Comparison of ENCODE assay signal across 24 mouse cellular contexts in genomic region chr8:89525041-89525440, GRCm38 (mm10).
DNase-seq lines count a peak whose midpoint lies in the region; ATAC-seq and TF ChIP-seq lines count a peak whose summit lies in the region.
"Had no signal": no experiment of that assay in that cellular context is flagged by ENCODE, and none has a peak within 500 bp of the region (broad histone marks: within the 10 kb centered on the region; RNA-seq: fewer than 3 reads in every experiment).

No protein-coding gene starts in this region.

- no peak for DNase-seq in limb, embryonic 10.5 days (ENCODE audit: low spot score)
- DNase-seq in liver, adult 2 months (ENCODE audit: extremely low read depth, low read depth, low spot score) = peak; percentile 89
- DNase-seq in liver, embryonic 14.5 days (ENCODE audit: low read depth in 3 of 3, low spot score in 3 of 3) = peak in 2 of 3 experiments; percentile 12 to 26
- DNase-seq in liver, postnatal 0 days = peak; percentile 44
- no peak for DNase-seq in cerebellum, adult 9-10 months
- no peak for DNase-seq in adrenal gland, postnatal 4 days (ENCODE audit: low spot score in 2 of 2)
- DNase-seq: adrenal gland, adult 2 months; adrenal gland, postnatal 14 days; cerebellum, adult 11-12 months; cerebellum, adult 8-10 months; cerebellum, postnatal 14 days; forebrain, postnatal 0 days; gastrocnemius, adult 2 months; gastrocnemius, postnatal 14 days; heart, adult 18-20 months; heart, postnatal 14 days; heart, postnatal 4 days had no signal

- ATAC-seq in liver, embryonic 14.5 days (ENCODE audit: insufficient read depth) = peak; percentile 50; the same call in 1 of the 2 replicates
- peak; percentile 99 for ATAC-seq in liver, postnatal 0 days
- ATAC-seq: CD4-positive, CD25-positive, alpha-beta regulatory T cell, adult 4 months; forebrain, embryonic 14.5 days; forebrain, postnatal 0 days; hindbrain, postnatal 0 days had no signal

- H3K27me3 ChIP-seq in limb, embryonic 10.5 days (ENCODE audit: low read depth, poor library complexity, severe bottlenecking) = peaks cover 59% of the 10 kb centered on the region
- peaks cover 8% of the 10 kb centered on the region; the same call in 1 of the 2 replicates for H3K27me3 ChIP-seq in liver, adult 2 months (ENCODE audit: control insufficient read depth, insufficient read depth, low read length)
- no peaks in the 10 kb centered on the region for H3K27me3 ChIP-seq in liver, embryonic 14.5 days (ENCODE audit: control insufficient read depth, insufficient read depth, low read length)
- no peaks in the 10 kb centered on the region for H3K27me3 ChIP-seq in liver, postnatal 0 days (ENCODE audit: insufficient read depth, low read length)
- H3K27me3 ChIP-seq: embryonic facial prominence, embryonic 15.5 days; heart, embryonic 13.5 days had no signal

- H3K9me3 ChIP-seq in limb, embryonic 10.5 days (replicated peaks) = no peaks in the 10 kb centered on the region
- no peaks in the 10 kb centered on the region for H3K9me3 ChIP-seq in liver, embryonic 14.5 days (ENCODE audit: control insufficient read depth, low read length)
- H3K9me3 ChIP-seq in liver, postnatal 0 days (ENCODE audit: low read length) = no peaks in the 10 kb centered on the region
- H3K9me3 ChIP-seq: embryonic facial prominence, embryonic 12.5 days; embryonic facial prominence, embryonic 15.5 days; heart, embryonic 13.5 days had no signal

- H3K27ac ChIP-seq in limb, embryonic 10.5 days = 0 out of 2 replicates have a peak overlapping the region, but pooled peaks have one; percentile 5
- no peak overlapping the region for H3K27ac ChIP-seq in liver, adult 2 months (replicated peaks; ENCODE audit: insufficient read depth, low read depth, low read length)
- no peak overlapping the region for H3K27ac ChIP-seq in liver, embryonic 14.5 days
- H3K27ac ChIP-seq in liver, postnatal 0 days (ENCODE audit: low read depth) = peak overlapping the region; percentile 60; the same call in 1 of the 2 replicates
- H3K27ac ChIP-seq: embryonic facial prominence, embryonic 12.5 days; embryonic facial prominence, embryonic 15.5 days; gastrocnemius, adult 2 months; heart, embryonic 13.5 days; hindbrain, embryonic 14.5 days; hindbrain, postnatal 0 days had no signal

- TF ChIP-seq POLR2A in liver, adult 2 months (IDR thresholded peaks at IDR 0.05; ENCODE audit: extremely low read depth, insufficient read depth, low read length) = no peak

- no peak for TF ChIP-seq EP300 in liver, embryonic 14.5 days (IDR thresholded peaks at IDR 0.05; ENCODE audit: low read depth)
- TF ChIP-seq EP300 in liver, postnatal 0 days (IDR thresholded peaks at IDR 0.05; ENCODE audit: low read depth) = no peak

- H3K4me1 ChIP-seq in limb, embryonic 10.5 days = peaks cover 40% of the 10 kb centered on the region
- H3K4me1 ChIP-seq in liver, adult 2 months (ENCODE audit: control insufficient read depth, insufficient read depth, low read length) = 0 out of 2 replicates have a peak, but pooled peaks cover 2% of the 10 kb centered on the region
- peaks cover 0 to 5% of the 10 kb centered on the region in 2 experiments; a peak in 1 of 4 replicates for H3K4me1 ChIP-seq in liver, embryonic 14.5 days (replicated peaks; ENCODE audit: control insufficient read depth in 2 of 2, insufficient read depth in 2 of 2, low read length in 1 of 2)
- H3K4me1 ChIP-seq in liver, postnatal 0 days (ENCODE audit: insufficient read depth) = peaks cover 4% of the 10 kb centered on the region
- H3K4me1 ChIP-seq: embryonic facial prominence, embryonic 15.5 days; heart, embryonic 13.5 days had no signal

- no peaks in the 10 kb centered on the region for H3K79me2 ChIP-seq in liver, adult 2 months (ENCODE audit: control insufficient read depth, insufficient read depth, low read length)

- 93% methylated on average over 6 of the region's 6 CpGs for WGBS in limb, embryonic 10.5 days
- WGBS in liver, adult 2 months = 31% methylated on average over 6 of the region's 6 CpGs
- WGBS in liver, embryonic 14.5 days (ENCODE audit: insufficient replicate concordance) = 55% methylated on average over 6 of the region's 6 CpGs
- 48% methylated on average over 6 of the region's 6 CpGs for WGBS in liver, postnatal 0 days (ENCODE audit: insufficient replicate concordance)

- H3K4me3 ChIP-seq in limb, embryonic 10.5 days = no peak overlapping the region
- H3K4me3 ChIP-seq in liver, adult 2 months (ENCODE audit: insufficient read depth, low read depth, low read length) = no peak overlapping the region
- H3K4me3 ChIP-seq in liver, embryonic 14.5 days (ENCODE audit: insufficient read depth in 1 of 2, low read depth in 2 of 2, low read length in 2 of 2) = no peak overlapping the region
- H3K4me3 ChIP-seq in liver, postnatal 0 days (ENCODE audit: low read depth, low read length) = no peak overlapping the region
- H3K4me3 ChIP-seq: embryonic facial prominence, embryonic 12.5 days; embryonic facial prominence, embryonic 15.5 days; gastrocnemius, adult 2 months; heart, embryonic 13.5 days had no signal

- no peak overlapping the region for H3K4me2 ChIP-seq in liver, embryonic 14.5 days (ENCODE audit: low read depth)
- H3K4me2 ChIP-seq in liver, postnatal 0 days (ENCODE audit: low read depth, low read length) = no peak overlapping the region
- H3K4me2 ChIP-seq: embryonic facial prominence, embryonic 12.5 days; embryonic facial prominence, embryonic 15.5 days; heart, embryonic 13.5 days; hindbrain, embryonic 14.5 days had no signal

- H3K36me3 ChIP-seq in limb, embryonic 10.5 days = no peaks in the 10 kb centered on the region
- no peaks in the 10 kb centered on the region for H3K36me3 ChIP-seq in liver, adult 2 months (ENCODE audit: control insufficient read depth, insufficient read depth, low read length)
- no peaks in the 10 kb centered on the region for H3K36me3 ChIP-seq in liver, embryonic 14.5 days (replicated peaks; ENCODE audit: control insufficient read depth, insufficient read depth, low read depth)
- H3K36me3 ChIP-seq in liver, postnatal 0 days (replicated peaks; ENCODE audit: insufficient read depth, low read length) = no peaks in the 10 kb centered on the region
- H3K36me3 ChIP-seq: embryonic facial prominence, embryonic 12.5 days; embryonic facial prominence, embryonic 15.5 days; heart, embryonic 13.5 days had no signal

- H3K9ac ChIP-seq in liver, adult 2 months (ENCODE audit: low read depth, low read length) = no peak overlapping the region
- no peak overlapping the region for H3K9ac ChIP-seq in liver, embryonic 14.5 days (replicated peaks)
- no peak overlapping the region for H3K9ac ChIP-seq in liver, postnatal 0 days (replicated peaks)
- H3K9ac ChIP-seq: embryonic facial prominence, embryonic 12.5 days; embryonic facial prominence, embryonic 15.5 days; forebrain, postnatal 0 days; heart, embryonic 13.5 days; hindbrain, embryonic 14.5 days had no signal

- TF ChIP-seq CTCF in liver, adult 2 months (IDR thresholded peaks at IDR 0.05; ENCODE audit: low read depth, low read length) = no peak
- TF ChIP-seq CTCF in liver, embryonic 14.5 days (IDR thresholded peaks at IDR 0.05; ENCODE audit: low read depth) = no peak
- TF ChIP-seq CTCF in liver, postnatal 0 days (IDR thresholded peaks at IDR 0.05; ENCODE audit: low read depth) = no peak

Comparison
In these comparisons a context has a peak if more than half of its experiments do, and no peak if none do; other contexts are left out.
1. H3K27ac ChIP-seq: peak in limb, embryonic 10.5 days (single experiment) and liver, postnatal 0 days (single experiment); none in liver, adult 2 months (single experiment) and liver, embryonic 14.5 days (single experiment).
2. DNase-seq: peak in liver, adult 2 months (single experiment), liver, embryonic 14.5 days (2 of 3) and liver, postnatal 0 days (single experiment); none in limb, embryonic 10.5 days (single experiment), cerebellum, adult 9-10 months (single experiment) and adrenal gland, postnatal 4 days (0 of 2).